Mouse (Mus musculus): ENCODE data around the gene Vcp. TPM values are rescaled to one million over a fixed set of nuclear protein-coding genes. Genes with fewer than 3 reads are reported as not detected.

Gene Vcp
- total and polyA plus RNA-seq, 2 experiments from 2014 or later = 166 to 438 TPM

DNA sequence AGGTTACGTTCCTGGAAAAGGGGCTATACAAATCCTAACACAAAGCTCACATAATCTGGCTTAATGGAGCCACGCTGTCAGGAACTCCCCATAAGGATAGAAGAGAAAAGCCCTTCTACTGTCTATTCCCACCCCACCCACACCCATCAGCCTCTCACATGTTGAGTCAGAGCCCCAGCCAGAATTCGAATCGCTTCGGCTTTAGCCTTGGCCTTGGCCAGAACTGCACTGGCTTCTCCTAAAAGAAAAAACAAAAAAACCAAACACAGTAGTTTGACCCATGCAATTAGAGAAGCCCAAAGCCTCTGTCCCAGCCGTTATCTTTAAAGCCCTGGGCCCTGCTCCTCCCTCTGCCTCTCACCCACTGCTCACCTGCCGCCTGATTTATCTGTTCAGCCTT, 28.8 kb upstream of the Vcp start:
- TF ChIP-seq CTCF (IDR thresholded peaks at IDR 0.05; ENCODE audit: low read depth) (no peak), EP300 (IDR thresholded peaks at IDR 0.05; ENCODE audit: low read depth) (no peak)
- no peak overlapping the region for H3K9ac ChIP-seq (replicated peaks; ENCODE audit: low read depth, low read length)
- no peak for ATAC-seq (ENCODE audit: insufficient read depth, low read depth)
- no peak overlapping the region for H3K4me3 ChIP-seq (ENCODE audit: low read depth, low read length)
- H3K36me3 ChIP-seq (replicated peaks; ENCODE audit: control insufficient read depth, insufficient read depth, low read length) = peaks cover 37% of the 10 kb centered on the region
- H3K9me3 ChIP-seq (replicated peaks; ENCODE audit: control insufficient read depth, low read length) = no peaks in the 10 kb centered on the region
- H3K4me2 ChIP-seq (ENCODE audit: low read depth, low read length) = no peak overlapping the region
- H3K27ac ChIP-seq (ENCODE audit: low read depth) = no peak overlapping the region
- no peaks in the 10 kb centered on the region for H3K27me3 ChIP-seq (ENCODE audit: control insufficient read depth, insufficient read depth, low read length)
- peaks cover 4% of the 10 kb centered on the region; the same call in 1 of the 2 replicates for H3K4me1 ChIP-seq (ENCODE audit: control insufficient read depth, insufficient read depth)
- no peak for DNase-seq (ENCODE audit: low spot score)
- WGBS = 91% methylated on average over 7 of the region's 7 CpGs

DNA sequence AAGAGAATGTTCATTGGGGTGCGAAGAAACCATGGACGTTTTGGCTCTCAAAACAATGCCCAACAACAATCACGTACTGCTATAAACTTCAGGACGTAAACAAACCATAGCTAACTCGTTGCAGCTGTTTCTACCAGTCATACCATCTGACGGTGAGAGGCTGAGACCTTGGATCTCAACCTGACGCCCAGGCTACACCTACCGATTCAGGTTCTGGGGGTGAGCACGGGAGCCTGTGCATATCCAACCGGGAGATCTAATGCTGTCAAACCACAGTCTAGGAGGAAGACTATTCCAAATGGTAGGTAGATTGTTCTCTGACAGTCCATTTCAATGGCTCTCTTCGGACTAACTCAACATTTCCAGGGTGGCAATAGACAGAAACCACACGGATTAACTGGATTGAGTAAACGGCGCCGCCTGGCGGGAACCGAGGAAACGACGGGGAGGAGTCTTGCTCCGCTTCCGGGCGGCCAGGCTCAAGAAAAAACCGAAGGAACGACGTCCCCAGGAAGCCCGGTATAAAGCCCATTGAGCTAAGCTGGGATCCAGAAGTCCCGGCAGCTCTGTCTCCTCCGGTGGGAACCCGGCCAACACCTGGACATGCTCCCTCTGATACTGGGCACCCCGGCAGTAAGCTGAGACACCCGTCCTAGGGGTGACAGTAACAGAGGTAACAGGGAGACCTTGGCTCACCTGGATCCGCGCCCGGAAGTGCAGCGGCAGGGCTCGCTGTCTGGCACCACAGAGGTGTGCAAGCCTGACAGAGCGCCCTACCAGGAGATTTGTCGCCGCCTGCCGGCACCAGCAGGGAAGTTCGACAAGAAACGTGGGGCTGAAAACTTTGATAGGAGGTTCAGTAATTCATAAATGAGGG, 25.0 kb upstream of the Vcp start, which contains the start of gene Pigo:
TSS of gene Pigo (minus strand) at position 736 of the 877 bp plus-strand sequence.
- TF ChIP-seq CTCF (IDR thresholded peaks at IDR 0.05; ENCODE audit: low read depth) (peak; percentile 88), EP300 (IDR thresholded peaks at IDR 0.05; ENCODE audit: low read depth) (peak; percentile 65; the same call in 1 of the 2 replicates)
- Histone ChIP-seq H3K9ac (replicated peaks; ENCODE audit: low read depth, low read length) (peak within 1 kb of the TSS; percentile 60), H3K27ac (ENCODE audit: low read depth) (peak within 1 kb of the TSS; percentile 88), H3K4me3 (ENCODE audit: low read depth, low read length) (peak within 1 kb of the TSS; percentile 65), H3K4me2 (ENCODE audit: low read depth, low read length) (peak within 1 kb of the TSS; percentile 64), H3K4me1 (ENCODE audit: control insufficient read depth, insufficient read depth) (no peaks in the 10 kb centered on the region; the same call in 1 of the 2 replicates), H3K9me3 (replicated peaks; ENCODE audit: control insufficient read depth, low read length) (no peaks in the 10 kb centered on the region), H3K27me3 (ENCODE audit: control insufficient read depth, insufficient read depth, low read length) (no peaks in the 10 kb centered on the region), H3K36me3 (replicated peaks; ENCODE audit: control insufficient read depth, insufficient read depth, low read length) (peaks cover 59% of the 10 kb centered on the region)
- 5% methylated on average over 42 of the region's 42 CpGs for WGBS
- ATAC-seq (ENCODE audit: insufficient read depth, low read depth) (peak; percentile 91), DNase-seq (ENCODE audit: low spot score) (peak; percentile 96)

DNA sequence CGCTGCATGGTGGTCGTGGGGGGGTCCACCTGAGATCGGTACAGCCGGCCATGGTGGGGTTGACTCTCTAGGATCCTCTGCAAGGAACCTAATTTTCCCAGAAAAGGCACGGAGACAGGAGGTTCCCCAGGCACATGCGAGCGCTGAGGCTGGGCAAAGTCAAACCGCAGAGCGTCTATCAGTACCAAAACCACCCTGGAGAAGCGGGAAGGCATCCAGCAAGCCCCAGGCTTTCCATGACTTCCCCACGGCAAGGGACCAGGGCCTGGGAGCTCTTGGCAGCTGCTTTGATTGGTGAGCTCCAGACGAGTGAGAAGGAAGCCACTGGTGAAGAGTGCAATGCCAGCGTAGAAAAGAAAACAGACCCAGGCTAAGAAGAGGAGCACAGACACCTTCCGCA, 24.4 kb upstream of the Vcp start:
- Histone ChIP-seq H3K27ac (ENCODE audit: low read depth) (0 out of 2 replicates have a peak overlapping the region, but pooled peaks have one; percentile 88), H3K9ac (replicated peaks; ENCODE audit: low read depth, low read length) (peak overlapping the region; percentile 60)

DNA sequence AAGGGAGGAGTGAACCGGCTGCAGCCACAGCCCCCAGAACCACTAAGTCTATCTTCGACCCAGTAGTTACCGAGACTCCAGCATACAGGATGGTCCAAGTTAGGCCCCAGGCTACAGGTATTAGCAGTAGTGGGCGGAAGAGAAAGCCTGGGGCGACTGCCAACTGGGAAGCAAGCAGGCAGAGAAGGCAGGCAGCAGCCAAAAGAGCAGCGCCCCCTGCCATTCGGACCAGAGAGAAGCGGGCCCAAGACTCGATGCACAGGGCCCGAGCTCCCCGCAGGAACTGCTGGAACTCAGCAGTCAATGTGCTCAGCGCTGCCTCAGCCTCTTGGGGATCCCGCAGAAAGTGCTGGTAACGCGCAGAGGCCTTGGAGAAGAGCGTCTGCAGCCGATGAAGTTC, 21.0 kb upstream of the Vcp start:
- H3K36me3 ChIP-seq (replicated peaks; ENCODE audit: control insufficient read depth, insufficient read depth, low read length) = peaks cover 59% of the 10 kb centered on the region
- no peak overlapping the region for H3K4me2 ChIP-seq (ENCODE audit: low read depth, low read length)
- no peaks in the 10 kb centered on the region for H3K9me3 ChIP-seq (replicated peaks; ENCODE audit: control insufficient read depth, low read length)
- DNase-seq (ENCODE audit: low spot score) = no peak
- WGBS = 77% methylated on average over 17 of the region's 17 CpGs
- no peak for ATAC-seq (ENCODE audit: insufficient read depth, low read depth)
- TF ChIP-seq EP300 (IDR thresholded peaks at IDR 0.05; ENCODE audit: low read depth) (no peak), CTCF (IDR thresholded peaks at IDR 0.05; ENCODE audit: low read depth) (no peak)
- H3K9ac ChIP-seq (replicated peaks; ENCODE audit: low read depth, low read length) = no peak overlapping the region
- no peaks in the 10 kb centered on the region for H3K4me1 ChIP-seq (ENCODE audit: control insufficient read depth, insufficient read depth)
- H3K4me3 ChIP-seq (ENCODE audit: low read depth, low read length) = no peak overlapping the region
- H3K27ac ChIP-seq (ENCODE audit: low read depth) = no peak overlapping the region
- H3K27me3 ChIP-seq (ENCODE audit: control insufficient read depth, insufficient read depth, low read length) = no peaks in the 10 kb centered on the region

More for the DNA sequence above, 24.4 kb upstream of the Vcp start:
- no peaks in the 10 kb centered on the region for H3K4me1 ChIP-seq (ENCODE audit: control insufficient read depth, insufficient read depth)
- H3K9me3 ChIP-seq (replicated peaks; ENCODE audit: control insufficient read depth, low read length) = no peaks in the 10 kb centered on the region
- DNase-seq (ENCODE audit: low spot score) = no peak
- H3K36me3 ChIP-seq (replicated peaks; ENCODE audit: control insufficient read depth, insufficient read depth, low read length) = peaks cover 64% of the 10 kb centered on the region
- WGBS = 69% methylated on average over 14 of the region's 14 CpGs
- TF ChIP-seq CTCF (IDR thresholded peaks at IDR 0.05; ENCODE audit: low read depth) (no peak), EP300 (IDR thresholded peaks at IDR 0.05; ENCODE audit: low read depth) (no peak)
- H3K4me2 ChIP-seq (ENCODE audit: low read depth, low read length) = peak overlapping the region; percentile 64
- no peaks in the 10 kb centered on the region for H3K27me3 ChIP-seq (ENCODE audit: control insufficient read depth, insufficient read depth, low read length)
- ATAC-seq (ENCODE audit: insufficient read depth, low read depth) = no peak
- H3K4me3 ChIP-seq (ENCODE audit: low read depth, low read length) = peak overlapping the region; percentile 65

DNA sequence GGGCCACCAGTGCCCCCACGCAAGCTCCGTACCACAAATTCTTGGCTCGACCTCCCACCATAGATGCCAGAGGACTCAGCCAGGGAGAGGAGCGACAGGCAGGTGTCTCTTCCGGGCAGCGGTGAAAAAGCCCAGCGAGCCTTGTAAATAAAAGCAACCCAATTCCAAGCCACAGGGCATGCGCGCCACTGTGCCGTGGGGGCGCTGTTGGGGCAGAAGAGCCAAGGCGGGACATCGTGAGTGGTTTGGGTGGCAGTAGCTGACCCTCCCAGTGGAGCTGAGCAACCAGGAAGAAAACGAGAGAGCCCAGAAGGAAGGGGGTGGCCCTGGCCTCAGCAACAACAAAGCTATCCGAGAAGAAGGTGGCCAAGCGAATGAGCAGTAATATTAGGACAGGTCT, 20.6 kb upstream of the Vcp start:
- no peak overlapping the region for H3K9ac ChIP-seq (replicated peaks; ENCODE audit: low read depth, low read length)
- no peak for DNase-seq (ENCODE audit: low spot score)
- H3K4me1 ChIP-seq (ENCODE audit: control insufficient read depth, insufficient read depth) = no peaks in the 10 kb centered on the region
- H3K9me3 ChIP-seq (replicated peaks; ENCODE audit: control insufficient read depth, low read length) = no peaks in the 10 kb centered on the region
- H3K4me3 ChIP-seq (ENCODE audit: low read depth, low read length) = no peak overlapping the region
- H3K27me3 ChIP-seq (ENCODE audit: control insufficient read depth, insufficient read depth, low read length) = no peaks in the 10 kb centered on the region
- H3K27ac ChIP-seq (ENCODE audit: low read depth) = no peak overlapping the region
- peaks cover 59% of the 10 kb centered on the region for H3K36me3 ChIP-seq (replicated peaks; ENCODE audit: control insufficient read depth, insufficient read depth, low read length)
- ATAC-seq (ENCODE audit: insufficient read depth, low read depth) = no peak
- WGBS = 88% methylated on average over 16 of the region's 16 CpGs
- H3K4me2 ChIP-seq (ENCODE audit: low read depth, low read length) = no peak overlapping the region
- TF ChIP-seq EP300 (IDR thresholded peaks at IDR 0.05; ENCODE audit: low read depth) (no peak), CTCF (IDR thresholded peaks at IDR 0.05; ENCODE audit: low read depth) (no peak)

Measured in heart, postnatal 0 days (tissue).